Mouse (Mus musculus) cortical plate, adult 2 months (tissue): ENCODE measurements around the gene Cntnap4.

Experiments
- CTCF ChIP-seq: fragments of 200-500 bp; IDR thresholded peaks from 2 replicates; pipeline ENCODE4 v1.5.1; 2011; ENCODE audit warnings: mild to moderate bottlenecking, control low read depth, low read length; ENCODE audit not compliant: insufficient read depth; ENCODE audit errors: extremely low read depth
- POLR2A ChIP-seq: fragments of 200-500 bp; IDR thresholded peaks from 2 replicates; pipeline ENCODE4 v1.6.1; 2011; ENCODE audit warnings: mild to moderate bottlenecking, low read length, control low read depth; ENCODE audit not compliant: insufficient read depth; ENCODE audit errors: extremely low read depth

GRCm38 (mm10) chr8:112569471-112570141 lies at the start of gene Cntnap4:
- TF ChIP-seq CTCF (no peak), POLR2A (peak; percentile 59; the same call in 1 of the 2 replicates)
